Mouse (Mus musculus): Measurements from ENCODE around the gene Xpo5. TPM values are rescaled to one million over a fixed set of nuclear protein-coding genes. Genes with fewer than 3 reads are reported as not detected.

The Xpo5 gene
- total and polyA plus RNA-seq, 3 experiments = 44.7 to 56.3 (median 55.1) TPM

DNA sequence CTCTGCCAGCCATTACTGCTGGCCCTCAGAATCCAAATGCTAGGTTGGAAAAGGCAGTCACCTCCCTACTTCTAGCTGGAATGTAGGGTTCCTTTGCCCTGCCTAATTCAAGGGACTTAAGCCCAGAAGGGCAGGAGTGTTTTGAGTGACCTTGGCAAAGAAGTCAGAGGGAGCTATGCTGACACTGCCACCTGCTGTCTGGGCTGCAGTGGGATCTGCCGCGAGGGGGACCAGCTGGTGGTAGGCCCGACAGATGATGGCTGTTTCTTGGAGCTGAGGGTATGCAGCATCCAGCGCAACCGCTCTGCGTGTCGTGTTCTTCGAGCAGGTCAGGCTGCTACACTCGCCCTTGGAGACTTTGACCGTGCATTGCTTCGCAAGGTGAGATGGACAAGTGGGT lies 35.6 kb upstream of the Xpo5 start:
- dilution Hi-C loops (cut with MboI; ENCODE audit: extremely low pct_ligation_motif_present, extremely low pct_unique_long_range_greater_than_20kb, low sequenced_read_pairs) = no loop called here
- Histone ChIP-seq H3K27me3 (replicated peaks) (no peaks in the 10 kb centered on the region), H3K9me3 (replicated peaks; ENCODE audit: low read length) (no peaks in the 10 kb centered on the region), H3K4me3 (replicated peaks in 1 of 3; ENCODE audit: low read depth in 2 of 3, low read length in 2 of 3, poor library complexity in 1 of 3) (no peak overlapping the region), H3K9ac (ENCODE audit: insufficient read depth, low read depth) (no peak overlapping the region), H3K4me1 (ENCODE audit: control insufficient read depth in 1 of 2, insufficient read depth in 2 of 2) (peaks cover 16 to 19% of the 10 kb centered on the region in 2 experiments), H3K4me2 (ENCODE audit: insufficient read depth, low read depth, poor library complexity, severe bottlenecking) (no peak overlapping the region), H3K36me3 (replicated peaks in 1 of 2; ENCODE audit: control insufficient read depth in 1 of 2, insufficient read depth in 1 of 2, low read length in 1 of 2) (peaks cover 74 to 80% of the 10 kb centered on the region in 2 experiments), H3K79me2 (replicated peaks; ENCODE audit: control insufficient read depth, extremely low read depth, insufficient read depth, poor library complexity, severe bottlenecking) (peaks cover 5% of the 10 kb centered on the region; the same call in 1 of the 2 replicates), H3K27ac (ENCODE audit: insufficient read depth, low read depth) (no peak overlapping the region)
- TF ChIP-seq PAX5 (IDR thresholded peaks at IDR 0.05; ENCODE audit: low read length) (no peak), ETS1 (conservative IDR thresholded peaks at IDR 0.05; ENCODE audit: low read depth, low read length) (no peak), MAFK (IDR thresholded peaks at IDR 0.05; ENCODE audit: insufficient replicate concordance, low read length) (no peak), USF2 (conservative IDR thresholded peaks at IDR 0.05; ENCODE audit: low read depth, low read length) (no peak), BHLHE40 (IDR thresholded peaks at IDR 0.05; ENCODE audit: low read depth, low read length) (no peak), RAD21 (IDR thresholded peaks at IDR 0.05; ENCODE audit: low read depth, low read length) (peak; percentile 39), ZMIZ1 (IDR thresholded peaks at IDR 0.05; ENCODE audit: low read depth, low read length) (no peak), KAT2A (IDR thresholded peaks at IDR 0.05; ENCODE audit: insufficient replicate concordance, low read length) (no peak), ZNF384 (IDR thresholded peaks at IDR 0.05; ENCODE audit: low read depth, low read length) (no peak), CTCF (conservative IDR thresholded peaks at IDR 0.05 in 1 of 2, IDR thresholded peaks at IDR 0.05 in 1 of 2; ENCODE audit: low read depth in 2 of 2, low read length in 2 of 2) (peak in 1 of 2 experiments; percentile 54; a peak in 2 of 4 replicates), MEF2A (IDR thresholded peaks at IDR 0.05; ENCODE audit: borderline replicate concordance, low read depth, low read length) (no peak), E2F4 (IDR thresholded peaks at IDR 0.05; ENCODE audit: insufficient replicate concordance, low read depth, low read length) (no peak), NRF1 (IDR thresholded peaks at IDR 0.05; ENCODE audit: low read depth, low read length) (no peak), CHD1 (IDR thresholded peaks at IDR 0.05; ENCODE audit: low read depth, low read length) (no peak), USF1 (IDR thresholded peaks at IDR 0.05; ENCODE audit: low read depth, low read length) (no peak), SMC3 (IDR thresholded peaks at IDR 0.05; ENCODE audit: low read depth, low read length) (peak; percentile 28; the same call in 1 of the 2 replicates), ZC3H11A (IDR thresholded peaks at IDR 0.05; ENCODE audit: low read depth, low read length) (no peak), ZKSCAN1 (IDR thresholded peaks at IDR 0.05; ENCODE audit: borderline replicate concordance, low read depth, low read length) (no peak), ELF1 (IDR thresholded peaks at IDR 0.05; ENCODE audit: low read depth, low read length) (no peak)
- no peak for DNase-seq (ENCODE audit: extremely low read depth)
- in situ Hi-C loops (cut with MboI; ENCODE audit: low pct_ligation_motif_present, low pct_unique_long_range_greater_than_20kb, low sequenced_read_pairs) = no loop called here

DNA sequence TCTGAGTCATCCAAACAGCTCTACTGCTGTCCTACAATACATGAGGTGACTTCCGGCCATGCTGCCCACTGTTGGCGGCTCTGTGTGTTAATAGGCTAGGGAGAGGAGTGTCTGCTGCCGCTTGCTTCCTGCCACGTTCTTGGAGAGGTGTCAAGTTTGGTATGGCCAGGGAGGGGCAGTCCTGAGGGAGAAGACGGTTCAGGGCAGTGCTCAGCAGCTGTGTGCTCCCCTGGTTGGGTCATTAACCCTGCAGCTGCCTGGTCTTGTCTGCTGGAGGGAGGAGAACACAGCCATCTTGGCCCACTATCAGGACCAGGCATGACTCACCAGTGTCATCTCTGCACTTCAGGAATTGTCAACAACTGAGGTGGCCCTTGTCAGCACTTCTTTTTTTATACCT lies 34.3 kb upstream of the Xpo5 start:
- Histone ChIP-seq H3K4me2 (ENCODE audit: insufficient read depth, low read depth, poor library complexity, severe bottlenecking) (no peak overlapping the region), H3K79me2 (replicated peaks; ENCODE audit: control insufficient read depth, extremely low read depth, insufficient read depth, poor library complexity, severe bottlenecking) (peaks cover 4% of the 10 kb centered on the region; the same call in 1 of the 2 replicates), H3K4me3 (replicated peaks in 1 of 3; ENCODE audit: low read depth in 2 of 3, low read length in 2 of 3, poor library complexity in 1 of 3) (no peak overlapping the region), H3K9ac (ENCODE audit: insufficient read depth, low read depth) (no peak overlapping the region), H3K4me1 (ENCODE audit: control insufficient read depth in 1 of 2, insufficient read depth in 2 of 2) (peaks cover 8 to 16% of the 10 kb centered on the region in 2 experiments), H3K27me3 (replicated peaks) (no peaks in the 10 kb centered on the region), H3K27ac (ENCODE audit: insufficient read depth, low read depth) (no peak overlapping the region), H3K36me3 (replicated peaks in 1 of 2; ENCODE audit: control insufficient read depth in 1 of 2, insufficient read depth in 1 of 2, low read length in 1 of 2) (peaks cover 83 to 93% of the 10 kb centered on the region in 2 experiments), H3K9me3 (replicated peaks; ENCODE audit: low read length) (no peaks in the 10 kb centered on the region)
- no peak for TF ChIP-seq NRF1 (IDR thresholded peaks at IDR 0.05; ENCODE audit: low read depth, low read length)
- TF ChIP-seq RAD21 (IDR thresholded peaks at IDR 0.05; ENCODE audit: low read depth, low read length) = no peak
- TF ChIP-seq ZKSCAN1 (IDR thresholded peaks at IDR 0.05; ENCODE audit: borderline replicate concordance, low read depth, low read length) = no peak
- TF ChIP-seq HCFC1 (IDR thresholded peaks at IDR 0.05; ENCODE audit: low read depth, low read length) = no peak
- no peak for TF ChIP-seq ZMIZ1 (IDR thresholded peaks at IDR 0.05; ENCODE audit: low read depth, low read length)
- TF ChIP-seq USF2 (conservative IDR thresholded peaks at IDR 0.05; ENCODE audit: low read depth, low read length) = no peak
- TF ChIP-seq MXI1 (IDR thresholded peaks at IDR 0.05; ENCODE audit: low read depth, low read length) = no peak
- no peak for TF ChIP-seq BHLHE40 (IDR thresholded peaks at IDR 0.05; ENCODE audit: low read depth, low read length)
- TF ChIP-seq TBP (conservative IDR thresholded peaks at IDR 0.05; ENCODE audit: low read depth, low read length) = no peak
- no peak for TF ChIP-seq IRF4 (IDR thresholded peaks at IDR 0.05; ENCODE audit: low read depth, low read length)
- TF ChIP-seq ZNF384 (IDR thresholded peaks at IDR 0.05; ENCODE audit: low read depth, low read length) = no peak
- TF ChIP-seq MYC (IDR thresholded peaks at IDR 0.05; ENCODE audit: low read depth, low read length) = no peak
- no peak for TF ChIP-seq ELF1 (IDR thresholded peaks at IDR 0.05; ENCODE audit: low read depth, low read length)
- no peak for TF ChIP-seq CTCF (conservative IDR thresholded peaks at IDR 0.05 in 1 of 2, IDR thresholded peaks at IDR 0.05 in 1 of 2; ENCODE audit: low read depth in 2 of 2, low read length in 2 of 2)
- TF ChIP-seq KAT2A (IDR thresholded peaks at IDR 0.05; ENCODE audit: insufficient replicate concordance, low read length) = no peak
- TF ChIP-seq JUN (IDR thresholded peaks at IDR 0.05; ENCODE audit: insufficient read depth, low read depth, low read length) = no peak
- no peak for DNase-seq (ENCODE audit: extremely low read depth)
- dilution Hi-C loops (cut with MboI; ENCODE audit: extremely low pct_ligation_motif_present, extremely low pct_unique_long_range_greater_than_20kb, low sequenced_read_pairs) = no loop called here
- in situ Hi-C loops (cut with MboI; ENCODE audit: low pct_ligation_motif_present, low pct_unique_long_range_greater_than_20kb, low sequenced_read_pairs) = no loop called here

Measured in CH12.LX (cell line).